Mouse (Mus musculus): ENCODE data around the gene Ccl26. TPM values are rescaled to one million over a fixed set of nuclear protein-coding genes. Genes with fewer than 3 reads are reported as not detected.

Gene Ccl26
- not detected for polyA plus RNA-seq (2017; shearing (Covaris generic))

DNA sequence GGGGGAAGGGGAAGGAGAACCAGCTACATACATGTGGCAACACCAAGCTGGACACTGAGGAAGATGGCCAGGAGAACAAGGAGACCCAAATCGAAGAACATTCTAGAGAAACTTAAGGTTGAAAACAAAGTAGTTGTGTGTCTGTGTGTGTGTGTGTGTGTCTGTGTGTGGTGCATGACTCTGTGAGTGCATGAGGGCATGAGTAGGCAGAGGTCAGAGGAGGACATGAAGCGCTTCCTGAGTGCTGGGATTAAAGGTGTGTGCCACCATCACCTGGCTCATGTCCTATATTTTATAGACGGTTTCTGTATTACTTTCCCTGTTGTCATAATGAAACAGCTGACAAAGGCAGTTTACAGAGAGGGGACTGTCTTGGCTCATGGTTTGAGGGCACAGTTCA lies at the start of gene Ccl26:
TSS of gene Ccl26 (minus strand) at position 101 of the 400 bp plus-strand sequence.

DNA sequence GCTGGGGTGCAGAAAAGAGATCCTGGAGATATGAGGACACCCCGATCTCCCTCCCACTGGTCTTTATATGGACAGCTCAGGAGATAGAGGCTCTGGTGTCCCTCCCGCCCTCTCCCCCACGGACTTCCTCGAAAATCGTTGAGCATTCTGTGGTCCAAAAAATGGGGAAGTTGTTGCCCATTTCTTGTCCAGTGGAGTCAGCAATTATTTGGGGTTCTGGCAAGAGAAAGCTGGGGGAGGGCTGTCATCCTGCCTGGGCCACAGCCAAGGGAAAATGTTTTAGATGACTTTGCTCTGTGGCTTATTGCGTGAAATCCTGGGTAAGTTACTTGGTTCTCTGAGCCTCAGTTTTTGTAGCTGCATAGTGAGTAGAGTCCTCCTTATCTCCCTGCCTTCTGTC lies 9.6 kb upstream of the Ccl26 start, which contains the start of gene Ccl24:
TSS of gene Ccl24 (minus strand) at position 44 of the 400 bp plus-strand sequence.

GRCm38 (mm10) chr5:135544865-135545797 lies 18.2 kb downstream of the Ccl26 start, which contains the start of gene Hip1:
Hip1 (minus strand) TSS chr5:135545120.

Other genes with a start within 250 kb of the Ccl26 start
- not detected for gene Fkbp6, start 213.5 kb downstream of the Ccl26 start, polyA plus RNA-seq (2017; shearing (Covaris generic))
- not detected for gene Trim50, start 210.3 kb downstream of the Ccl26 start, polyA plus RNA-seq (2017; shearing (Covaris generic))
- gene Nsun5, start 193.6 kb downstream of the Ccl26 start, polyA plus RNA-seq (2017; shearing (Covaris generic)) = 58.8 TPM
- 3.6 TPM for gene Pom121, start 169.0 kb downstream of the Ccl26 start, polyA plus RNA-seq (2017; shearing (Covaris generic))
- 11.0 TPM for gene Hip1, start 18.4 kb downstream of the Ccl26 start, polyA plus RNA-seq (2017; shearing (Covaris generic))
- gene Ccl24, start 9.5 kb upstream of the Ccl26 start, polyA plus RNA-seq (2017; shearing (Covaris generic)) = 0.72 TPM
- 43.4 TPM for gene Rhbdd2, start 69.0 kb upstream of the Ccl26 start, polyA plus RNA-seq (2017; shearing (Covaris generic))
- 93.5 TPM for gene Por, start 106.5 kb upstream of the Ccl26 start, polyA plus RNA-seq (2017; shearing (Covaris generic))
- gene Tmem120a, start 180.9 kb upstream of the Ccl26 start, polyA plus RNA-seq (2017; shearing (Covaris generic)) = 72.4 TPM
- 1.0 TPM for gene Styxl1, start 214.8 kb upstream of the Ccl26 start, polyA plus RNA-seq (2017; shearing (Covaris generic))
- gene Mdh2, start 214.9 kb upstream of the Ccl26 start, polyA plus RNA-seq (2017; shearing (Covaris generic)) = 565 TPM
- gene Srrm3, start 243.3 kb upstream of the Ccl26 start, polyA plus RNA-seq (2017; shearing (Covaris generic)) = not detected

Data from inflammation-experienced regulatory T-cells, adult 16 weeks (primary cell).